Mouse (Mus musculus) layer of hippocampus, postnatal 36 days (tissue): ENCODE results near the gene Tmprss15. TPM values are rescaled to one million over a fixed set of nuclear protein-coding genes. Genes with fewer than 3 reads are reported as not detected.

Experiments used
- DNase-seq, 2 experiments: peaks; one replicate each; pipeline ENCODE4 v3.0.0; 2022
- total RNA-seq, 2 experiments: library from RNA; stranded (reverse); gene quantifications; 2 replicates each; pipeline ENCODE4 v1.2.3; 2021

Tmprss15 gene
- total RNA-seq: not detected

- DNase-seq: no peak
Measured at GRCm38 (mm10) chr16:79090997-79091396, at the start of gene Tmprss15. Tmprss15 (minus strand) TSS chr16:79091097.

- no peak for DNase-seq
Measured at GRCm38 (mm10) chr16:79114879-79115278, 24.0 kb upstream of the Tmprss15 start.

- DNase-seq: no peak
Measured at GRCm38 (mm10) chr16:79109516-79109915, 18.6 kb upstream of the Tmprss15 start.

DNA sequence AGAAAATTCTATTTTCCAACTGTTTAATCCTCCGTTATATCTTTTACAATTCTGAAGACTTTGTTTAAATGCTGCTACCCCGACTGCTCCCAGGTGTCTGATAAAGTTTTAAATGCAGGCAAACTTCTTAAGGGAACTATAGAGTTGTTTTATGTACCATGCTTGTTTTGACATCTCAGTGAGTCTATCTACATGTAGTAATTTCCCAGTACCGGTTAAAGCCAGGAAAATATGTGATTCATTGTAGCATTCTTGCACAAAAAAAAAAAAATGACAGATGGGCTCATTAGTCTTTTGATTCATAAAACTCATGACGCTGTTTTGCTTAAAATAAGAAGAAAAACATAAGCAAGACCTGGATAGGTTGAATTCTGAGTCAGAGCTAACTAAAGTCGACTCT lies 18.1 kb upstream of the Tmprss15 start:
- no peak for DNase-seq

- no peak for DNase-seq
Measured at GRCm38 (mm10) chr16:79100325-79100724, 9.4 kb upstream of the Tmprss15 start.

DNA sequence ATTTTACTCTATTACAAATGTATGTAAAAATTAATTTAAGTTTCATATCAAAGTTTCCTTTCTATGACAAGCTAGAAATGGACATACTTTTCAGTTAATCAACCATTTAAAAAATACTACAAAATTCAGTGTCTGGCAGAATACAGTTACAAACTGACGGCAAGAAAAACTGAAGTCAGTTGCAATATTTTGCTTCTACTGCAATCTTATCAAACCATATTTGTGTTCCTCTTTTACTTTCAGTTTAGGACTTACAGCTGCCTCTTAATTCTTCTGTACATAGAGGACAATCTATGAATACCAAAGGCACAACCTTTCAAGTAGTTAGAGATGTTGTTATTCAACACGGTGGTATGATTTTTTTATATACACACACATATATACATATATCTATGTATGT lies 7.4 kb upstream of the Tmprss15 start:
- no peak for DNase-seq

DNA sequence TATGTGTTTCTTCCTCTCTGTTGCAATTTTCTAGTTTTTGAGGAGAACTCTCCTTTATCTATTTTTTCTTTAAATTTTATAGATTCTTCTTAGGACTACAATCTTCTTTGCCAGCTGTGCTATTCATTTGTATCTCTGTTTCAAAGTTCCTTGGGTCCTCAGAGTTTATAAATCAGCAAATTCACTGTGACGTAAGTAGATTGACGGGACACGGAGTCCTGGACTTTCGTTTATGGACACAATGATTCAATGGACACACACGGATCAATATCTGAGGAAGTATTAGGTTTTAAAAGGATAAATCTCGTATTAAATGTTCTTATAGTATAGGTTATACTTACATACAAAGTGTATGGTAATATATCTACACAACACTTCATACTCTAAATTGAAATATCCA lies 4.3 kb downstream of the Tmprss15 start:
- DNase-seq: no peak

GRCm38 (mm10) chr16:79063848-79064247 lies 27.0 kb downstream of the Tmprss15 start:
- DNase-seq: no peak

- peak; percentile 6 to 29 for DNase-seq
Measured at GRCm38 (mm10) chr16:79058775-79059558, 31.9 kb downstream of the Tmprss15 start.

DNA sequence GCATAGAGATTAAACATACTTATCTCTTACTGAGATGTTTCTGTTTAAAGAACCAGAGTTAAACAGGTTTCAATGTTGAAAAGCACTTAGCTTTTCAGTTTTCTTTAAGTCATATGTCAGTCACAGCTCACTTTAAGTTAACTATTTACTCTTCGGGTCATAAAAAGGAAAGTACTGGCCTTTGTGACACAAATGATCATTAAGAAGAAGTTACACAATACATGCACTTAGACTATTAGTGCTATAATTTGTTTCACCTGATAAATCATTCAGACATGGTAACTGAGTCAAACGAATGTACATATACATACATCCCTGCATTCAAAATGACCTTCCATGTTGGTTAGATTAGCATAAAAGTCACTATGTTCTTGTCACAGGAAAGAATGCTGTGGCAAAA lies 58.3 kb downstream of the Tmprss15 start:
- no peak for DNase-seq

DNA sequence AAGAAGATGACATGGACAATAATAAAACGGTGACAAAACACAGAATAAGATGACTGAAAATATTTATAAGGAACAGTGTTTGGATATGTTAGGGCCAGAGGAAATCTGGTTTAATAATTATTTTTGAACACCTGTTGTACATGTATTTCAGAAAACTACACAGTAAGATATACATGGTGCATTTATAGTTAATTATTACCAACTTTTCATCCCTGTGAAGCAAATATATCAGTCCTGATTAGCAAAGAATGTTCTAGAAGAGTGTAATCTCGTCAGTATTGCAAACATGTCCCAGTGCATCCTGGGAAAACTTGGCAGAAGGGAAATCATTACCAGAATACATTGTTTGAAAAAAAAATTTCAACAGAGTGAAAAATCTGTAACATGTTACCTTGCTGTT lies 88.1 kb downstream of the Tmprss15 start:
- DNase-seq: no peak

DNA sequence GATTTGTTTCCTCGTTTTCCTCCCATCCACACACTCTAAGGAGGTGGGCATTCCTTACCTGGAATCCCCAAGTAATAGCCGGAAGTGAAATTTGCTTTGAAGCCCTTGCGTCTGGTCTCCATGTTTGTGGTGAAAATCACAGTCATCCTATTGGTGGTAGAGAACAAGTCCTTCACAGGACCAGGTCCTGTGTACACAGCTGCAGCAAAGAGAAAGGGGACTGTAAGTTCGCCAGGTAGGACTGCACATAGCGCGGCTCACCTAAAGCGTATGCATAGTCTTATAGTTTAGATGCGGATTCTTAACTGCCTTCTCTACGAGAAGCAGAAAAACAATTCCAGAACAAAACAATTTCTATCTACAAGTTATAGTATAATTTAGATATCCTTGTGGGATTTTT lies 89.2 kb downstream of the Tmprss15 start:
- no peak for DNase-seq

DNA sequence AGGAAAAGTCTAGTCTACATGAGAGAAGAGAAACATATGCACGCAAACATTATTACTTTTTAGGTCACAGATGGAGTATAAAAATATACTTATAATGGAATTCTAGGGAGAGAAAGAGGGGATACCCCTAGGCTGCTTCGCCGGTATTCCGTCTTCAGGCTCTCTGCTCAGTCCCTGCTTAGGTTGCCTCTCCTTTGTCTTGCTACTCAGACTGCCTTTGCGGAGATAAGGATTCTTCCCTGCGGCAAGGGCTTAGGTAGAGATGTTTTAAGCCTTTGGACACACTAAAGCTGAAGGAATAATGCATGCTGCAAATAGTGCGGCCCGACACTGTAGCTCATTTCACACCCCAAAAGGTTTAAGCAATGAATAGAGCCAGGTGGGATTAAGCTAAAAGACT lies 114.5 kb downstream of the Tmprss15 start:
- no peak for DNase-seq

GRCm38 (mm10) chr16:78974099-78974498 lies 116.8 kb downstream of the Tmprss15 start:
- no peak for DNase-seq

DNA sequence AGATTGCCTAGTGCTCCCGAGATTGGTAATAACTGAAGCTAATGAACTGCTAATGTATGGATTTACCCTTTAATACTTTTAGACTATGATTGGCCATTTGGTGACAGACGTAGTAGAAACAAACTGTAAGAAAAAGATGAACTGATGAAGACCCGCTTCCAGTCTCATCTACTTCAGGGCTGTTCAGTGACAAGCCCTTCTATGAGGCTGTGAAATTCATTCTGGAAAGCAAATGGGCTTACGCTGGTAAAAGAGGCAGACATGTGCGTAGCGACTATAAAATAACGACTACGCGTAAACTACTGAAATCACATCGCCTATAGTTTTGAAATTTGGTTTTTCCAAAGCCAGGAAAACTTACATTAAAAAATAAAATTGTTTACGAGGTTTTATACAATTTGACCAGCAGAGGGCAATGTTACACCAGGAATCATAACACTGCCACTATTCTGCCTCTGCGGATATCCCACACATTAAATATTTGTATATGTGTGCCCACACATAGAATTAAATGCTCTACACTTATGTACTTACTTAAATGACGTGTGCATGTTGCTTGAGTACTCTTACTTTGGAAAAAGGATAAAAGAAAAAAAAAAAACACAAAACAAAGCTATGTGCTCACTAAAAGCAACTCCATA lies 121.7 kb downstream of the Tmprss15 start:
- no peak for DNase-seq

DNA sequence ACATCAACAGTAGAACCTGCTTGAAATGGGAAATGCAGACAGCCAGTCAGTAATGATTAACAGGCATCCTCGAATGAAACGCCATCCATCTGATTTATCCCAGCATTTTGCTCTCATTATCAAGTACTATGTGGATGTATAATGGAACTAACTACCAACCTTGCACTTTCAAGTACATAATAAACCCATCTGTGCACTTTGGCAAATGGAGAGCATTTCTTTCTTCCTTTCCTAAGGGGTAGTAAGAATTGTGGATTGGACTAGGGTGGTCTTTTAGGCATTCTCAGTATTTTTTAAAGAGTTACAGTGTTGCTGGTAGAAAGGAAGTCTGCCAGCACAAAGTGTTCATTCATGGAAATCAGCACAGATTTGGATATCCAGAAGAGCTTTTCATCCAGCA lies 133.5 kb downstream of the Tmprss15 start:
- no peak for DNase-seq

GRCm38 (mm10) chr16:78950359-78950758 lies 140.5 kb downstream of the Tmprss15 start:
- no peak for DNase-seq

GRCm38 (mm10) chr16:78937755-78938154 lies 153.1 kb downstream of the Tmprss15 start:
- no peak for DNase-seq

- no peak for DNase-seq
Measured at GRCm38 (mm10) chr16:78934298-78934697, 156.6 kb downstream of the Tmprss15 start.

DNA sequence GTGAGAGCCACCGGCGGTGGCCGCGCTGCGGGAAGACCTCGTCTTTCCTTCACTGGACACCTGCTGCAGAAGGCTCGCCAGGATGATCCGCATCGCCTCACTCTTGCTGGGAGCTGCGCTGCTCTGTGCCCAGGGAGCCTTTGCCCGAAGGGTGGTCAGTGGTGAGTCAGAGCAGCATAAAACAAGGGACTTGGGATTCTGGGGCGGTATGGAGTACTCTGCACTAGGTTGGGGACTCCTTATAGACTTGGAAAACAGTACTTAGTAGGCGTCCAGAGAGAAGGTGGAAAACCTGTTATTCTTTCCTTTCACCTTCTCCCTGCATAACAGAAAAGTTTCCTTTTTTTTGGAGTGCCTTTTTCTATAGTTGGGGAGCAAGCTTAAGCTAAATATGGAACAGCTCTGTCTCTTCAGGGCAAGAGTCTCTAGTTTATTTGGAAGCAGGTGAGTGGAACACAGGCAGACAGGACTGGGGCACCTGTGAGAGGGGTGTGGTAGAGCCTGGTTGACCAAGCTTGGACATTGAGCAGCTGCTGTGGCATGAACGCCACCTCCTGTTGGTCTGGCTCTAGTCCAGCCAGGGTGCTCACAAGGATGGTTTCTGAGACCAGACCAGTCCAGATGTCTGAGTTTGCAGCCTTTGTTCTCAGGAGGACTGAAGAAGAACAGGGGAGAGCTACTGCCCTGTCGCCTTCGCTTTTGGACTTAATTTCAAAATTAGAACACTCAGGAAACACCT lies 159.4 kb downstream of the Tmprss15 start:
- no peak for DNase-seq

- peak; percentile 4 to 29 for DNase-seq
Measured at GRCm38 (mm10) chr16:78930382-78931286, 160.3 kb downstream of the Tmprss15 start, which contains the start of gene Chodl. Chodl (plus strand) TSS chr16:78930948.

GRCm38 (mm10) chr16:78922644-78923043 lies 168.3 kb downstream of the Tmprss15 start:
- DNase-seq: no peak
